Mouse (Mus musculus) MEL (cell line): ENCODE results near the gene Hsp90b1.

Experiments
- BHLHE40 ChIP-seq: IDR thresholded peaks from 2 replicates; pipeline ENCODE4 v1.6.1; 2012; ENCODE audit warnings: low read depth, mild to moderate bottlenecking, inconsistent platforms, low read length, improper control_type of control experiment, borderline replicate concordance
- CTCF ChIP-seq, 3 experiments: IDR thresholded peaks in 2 of 3; conservative IDR thresholded peaks in 1 of 3; 2 replicates each; pipeline ENCODE4 v1.5.1; 2011 to 2012; ENCODE audit warnings: low read length in 3 of 3, low read depth in 2 of 3, mild to moderate bottlenecking in 2 of 3, improper control_type of control experiment in 1 of 3, inconsistent platforms in 1 of 3, mixed read lengths in 1 of 3, moderate library complexity in 1 of 3; ENCODE audit not compliant: control insufficient read depth in 1 of 3, insufficient read depth in 1 of 3, poor library complexity in 1 of 3, severe bottlenecking in 1 of 3
- EP300 ChIP-seq, 2 experiments: IDR thresholded peaks; 2 replicates each; pipeline ENCODE4 v1.6.1; 2011; ENCODE audit warnings: improper control_type of control experiment in 2 of 2, low read length in 2 of 2, low read depth in 1 of 2, mild to moderate bottlenecking in 1 of 2

GRCm38 (mm10) chr10:86744306-86744705 is 39.0 kb upstream of the Hsp90b1 start:
- TF ChIP-seq BHLHE40: no peak
- no peak for TF ChIP-seq EP300 (IDR thresholded peaks at IDR 0.05; ENCODE audit: low read depth in 1 of 2, low read length in 2 of 2)
- no peak for TF ChIP-seq CTCF (IDR thresholded peaks at IDR 0.05 in 2 of 3, conservative IDR thresholded peaks at IDR 0.05 in 1 of 3; ENCODE audit: control insufficient read depth in 1 of 3, insufficient read depth in 1 of 3, low read depth in 2 of 3, low read length in 3 of 3, poor library complexity in 1 of 3, severe bottlenecking in 1 of 3)
